Mouse (Mus musculus): ENCODE measurements around the gene Mterf2.

- TF ChIP-seq CTCF (IDR thresholded peaks at IDR 0.05; ENCODE audit: low read depth), result no peak
- TF ChIP-seq EP300 (IDR thresholded peaks at IDR 0.05; ENCODE audit: low read depth), result no peak
Observed at GRCm38 (mm10) chr10:85101841-85102240, 26.0 kb downstream of the Mterf2 start.

All from heart, postnatal 0 days (tissue).